Mouse (Mus musculus) left cerebral cortex, adult 2 months (tissue): ENCODE measurements around the gene Gskip. TPM values are rescaled to one million over a fixed set of nuclear protein-coding genes. Genes with fewer than 3 reads are reported as not detected.

Experiments
- DNase-seq, 2 experiments: peaks; one replicate each; pipeline ENCODE4 v3.0.0; 2021 to 2022; ENCODE audit warnings: low spot score in 2 of 2, mixed read lengths in 1 of 2; ENCODE audit errors: extremely low spot score in 1 of 2
- H3K27ac ChIP-seq: fragments of 200-600 bp; 2 replicates; pipeline ENCODE4 v1.8.1; 2022
- H3K4me3 ChIP-seq: fragments of 200-600 bp; 2 replicates; pipeline ENCODE4 v1.8.1; 2022
- CTCF ChIP-seq: fragments of 200-600 bp; IDR thresholded peaks from 2 replicates; pipeline ENCODE4 v1.8.1; 2022; ENCODE audit warnings: antibody characterized with exemption, mild to moderate bottlenecking, moderate library complexity
- intact Hi-C: fragments of 180-260 bp; cut with DNase I; formaldehyde crosslinking; loops from one replicate; pipeline ENCODE4 v1.15.1; 2025
- long read RNA-seq, 2 experiments: library from polyadenylated mRNA; stranded (forward); transcript quantifications; one replicate each; pipeline ENCODE4 v2.0.0; 2021; ENCODE audit warnings: borderline mapping rate in 2 of 2
- total RNA-seq, 2 experiments: library from RNA; stranded (reverse); gene quantifications; 2 replicates each; pipeline ENCODE4 v1.2.3; 2021

Gskip gene
- 10 to 100 TPM; 26.0 to 26.2 TPM for total RNA-seq
- long read RNA-seq, experiment 1, transcript Gskip-201 (3 exons, 2,720 nt): major isoform, 39 of 46 reads
- long read RNA-seq, experiment 1, partial matches to known transcripts: 5 of 46 reads
- long read RNA-seq, experiment 1, other reads (novel, unspliced or antisense): 0 of 46 reads
- long read RNA-seq, experiment 2, transcript Gskip-201 (3 exons, 2,720 nt): major isoform, 21 of 24 reads
- long read RNA-seq, experiment 2, partial matches to known transcripts: 0 of 24 reads
- long read RNA-seq, experiment 2, other reads (novel, unspliced or antisense): 2 of 24 reads

DNA sequence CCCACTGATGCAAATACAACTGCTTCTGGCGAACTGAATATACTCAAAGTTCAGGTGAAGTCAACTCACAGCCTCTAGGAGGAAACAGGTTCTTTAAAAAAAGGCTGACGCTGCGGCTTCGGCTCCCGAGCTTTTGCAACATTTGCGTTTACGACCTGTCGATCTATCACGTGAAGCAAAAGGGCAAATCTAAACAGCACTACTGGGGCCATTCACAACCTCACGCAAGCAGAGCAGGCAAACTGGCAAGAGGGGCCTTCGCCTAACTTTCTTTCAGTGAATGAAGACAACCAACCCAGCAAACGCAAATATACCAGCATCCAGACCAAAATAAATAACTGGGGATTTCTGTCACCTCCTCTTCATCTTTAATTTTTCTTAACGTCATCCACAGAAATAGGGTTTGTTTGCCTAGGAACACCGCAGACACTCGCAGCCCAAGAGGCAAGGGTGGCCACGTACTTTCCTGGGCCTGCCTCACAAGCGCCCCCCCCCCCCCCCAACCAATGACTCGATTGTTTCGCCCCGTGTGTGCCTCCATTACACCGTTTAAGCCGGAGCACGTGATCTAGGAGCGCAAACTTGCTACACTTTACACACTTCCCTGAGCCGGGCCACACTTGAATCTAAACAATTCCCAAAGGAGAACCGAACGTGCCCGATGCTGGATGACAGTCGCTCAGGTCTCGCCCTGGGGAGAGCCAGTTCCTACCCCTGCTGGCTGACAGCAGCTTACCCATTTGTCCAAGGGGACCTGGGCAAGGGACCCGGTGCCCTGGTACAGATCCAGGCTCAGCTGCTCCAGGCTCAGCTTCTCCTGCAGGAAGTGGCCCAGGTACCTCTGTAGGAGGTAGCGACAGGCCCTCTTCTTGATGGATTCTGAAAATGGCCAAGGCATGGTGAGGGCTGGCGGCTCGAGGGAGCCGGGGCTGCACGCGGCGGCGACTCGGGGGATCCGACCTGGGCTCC is at the start of gene Gskip:
TSS of gene Gskip (plus strand) at position 897 of the 969 bp plus-strand sequence.
- H3K27ac ChIP-seq: peak within 1 kb of the TSS; percentile 96
- no peak; the same call in 1 of the 2 replicates for TF ChIP-seq CTCF
- H3K4me3 ChIP-seq: peak within 1 kb of the TSS; percentile 86
- intact Hi-C loops: loop anchor here (2.0 kb wide), 1 partner anchor 101 kb away; the partner anchor contains the start of gene Papola
- peak; percentile 23 to 28 for DNase-seq

- intact Hi-C loops: no loop called here
- Histone ChIP-seq H3K4me3 (no peak overlapping the region), H3K27ac (no peak overlapping the region)
- TF ChIP-seq CTCF: peak; percentile 21
- DNase-seq: no peak
Measured at GRCm38 (mm10) chr12:105636551-105636950, 48.1 kb upstream of the Gskip start.

DNA sequence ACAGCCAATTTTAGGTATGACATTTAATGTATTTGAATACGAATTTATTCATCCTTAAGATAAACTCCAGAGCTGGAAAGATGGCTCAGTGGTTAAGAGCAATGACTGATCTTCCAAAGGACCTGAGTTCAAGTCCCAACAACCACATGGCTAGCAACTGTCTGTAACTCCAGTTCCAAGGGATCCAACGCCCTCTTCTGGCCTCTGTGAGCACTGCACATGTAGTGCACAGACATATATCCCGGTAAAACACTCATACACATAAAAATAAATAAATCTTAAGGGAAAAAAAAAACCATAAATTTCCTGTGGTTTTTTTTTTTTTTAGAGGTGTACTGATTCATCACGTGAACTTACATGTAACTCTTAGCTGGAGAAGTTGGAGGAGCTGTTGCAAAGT is 47.1 kb upstream of the Gskip start:
- TF ChIP-seq CTCF: peak; percentile 30
- Histone ChIP-seq H3K4me3 (no peak overlapping the region), H3K27ac (no peak overlapping the region)
- no peak for DNase-seq
- intact Hi-C loops: no loop called here

GRCm38 (mm10) chr12:105642770-105643321 is 41.8 kb upstream of the Gskip start:
- no peak overlapping the region for H3K4me3 ChIP-seq
- no peak for DNase-seq
- intact Hi-C loops: no loop called here
- H3K27ac ChIP-seq: no peak overlapping the region
- no peak for TF ChIP-seq CTCF

DNA sequence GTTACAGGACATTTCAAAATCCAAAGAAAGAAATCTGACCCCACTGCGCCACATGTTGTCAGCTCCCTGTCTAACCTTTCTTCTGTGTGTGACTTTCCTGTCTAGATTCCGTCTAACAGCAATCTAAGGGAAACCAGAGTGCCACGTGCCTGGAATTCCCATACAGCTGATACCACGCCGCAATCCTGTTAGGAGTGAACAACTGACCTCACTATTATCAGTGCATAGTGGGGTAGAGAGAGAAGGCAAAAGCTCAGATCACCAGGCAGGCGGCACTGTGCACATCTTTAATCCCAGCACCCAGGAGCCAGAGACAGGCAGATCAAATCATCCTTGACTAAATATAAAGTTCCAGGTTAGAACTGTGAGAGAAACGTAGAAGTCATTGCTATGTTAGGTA is 28.8 kb upstream of the Gskip start:
- no peak for TF ChIP-seq CTCF
- no peak for DNase-seq

GRCm38 (mm10) chr12:105676274-105676673 is 8.4 kb upstream of the Gskip start:
- no peak overlapping the region for H3K4me3 ChIP-seq
- TF ChIP-seq CTCF: no peak
- intact Hi-C loops: no loop called here
- DNase-seq: no peak
- H3K27ac ChIP-seq: no peak overlapping the region

More for the DNA sequence above, 28.8 kb upstream of the Gskip start:
- Histone ChIP-seq H3K4me3 (no peak overlapping the region), H3K27ac (no peak overlapping the region)
- intact Hi-C loops: no loop called here

DNA sequence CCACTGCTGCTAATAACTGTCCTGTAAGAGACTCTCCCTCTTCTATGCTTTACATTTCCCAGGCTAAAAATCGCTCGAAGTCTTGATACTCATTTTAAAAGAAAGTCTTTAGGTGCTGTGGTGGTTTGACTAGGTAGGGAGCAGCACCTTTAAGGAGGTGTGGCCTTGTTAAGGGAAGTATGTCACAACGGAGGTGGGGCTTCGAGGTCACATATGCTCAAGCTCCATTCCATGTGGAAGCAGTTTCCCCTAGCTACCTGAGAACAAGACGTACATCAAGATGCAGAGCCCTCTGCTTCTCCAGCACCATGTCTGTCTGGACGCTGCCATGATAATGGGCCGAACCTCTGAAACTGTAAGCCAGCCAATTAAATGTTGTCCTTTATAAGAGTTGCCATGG is 6.4 kb upstream of the Gskip start:
- TF ChIP-seq CTCF: no peak
- DNase-seq: no peak
- Histone ChIP-seq H3K4me3 (no peak overlapping the region), H3K27ac (no peak overlapping the region)
- intact Hi-C loops: no loop called here

- Histone ChIP-seq H3K4me3 (no peak overlapping the region), H3K27ac (no peak overlapping the region)
- no peak for DNase-seq
- TF ChIP-seq CTCF: no peak
- intact Hi-C loops: no loop called here
Measured at GRCm38 (mm10) chr12:105678762-105679161, 5.9 kb upstream of the Gskip start.

DNA sequence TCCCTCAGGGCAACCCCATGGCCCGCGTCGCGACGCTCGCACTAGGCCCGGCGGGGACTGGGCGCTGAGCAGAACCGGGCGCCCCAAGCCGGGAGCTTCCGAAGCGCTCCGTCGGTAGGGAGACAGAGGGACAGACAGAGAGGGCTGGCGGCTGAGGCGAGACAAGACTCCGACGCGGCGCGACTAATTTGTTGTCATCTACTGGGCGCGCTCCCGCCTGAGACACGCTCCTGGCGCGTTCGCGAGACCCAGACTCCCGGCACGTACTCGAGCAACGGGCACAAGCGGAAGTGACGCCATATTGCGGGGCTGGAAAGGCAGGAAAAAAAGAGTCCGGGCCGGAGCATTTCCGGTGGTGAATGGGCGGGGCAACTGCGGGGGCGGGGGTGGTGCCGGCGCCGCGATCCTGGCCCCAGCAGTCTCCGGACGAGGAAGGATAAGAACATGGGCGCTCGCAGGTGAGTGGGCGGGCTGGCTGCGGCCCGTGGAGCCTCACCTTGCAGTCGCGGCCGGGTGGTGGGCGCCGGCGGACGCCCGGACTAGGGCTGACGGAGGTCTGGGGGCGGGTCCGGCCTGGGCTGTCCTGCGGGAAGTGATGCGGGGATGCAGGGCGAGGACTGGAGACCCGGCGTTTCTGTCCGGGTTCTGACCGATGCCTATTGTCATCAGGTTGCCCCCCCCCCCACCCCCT is 517 bp downstream of the Gskip start, which contains the start of gene Atg2b:
TSS of gene Atg2b (minus strand) at position 211 of the 691 bp plus-strand sequence.
- peak; percentile 94 to 96 for DNase-seq

GRCm38 (mm10) chr12:105686791-105687190 is 2.2 kb downstream of the Gskip start:
- Histone ChIP-seq H3K27ac (no peak overlapping the region), H3K4me3 (no peak overlapping the region)
- intact Hi-C loops: loop anchor here (5.0 kb wide), 1 partner anchor 36 kb away; no protein-coding TSS in a partner anchor
- DNase-seq: no peak
- TF ChIP-seq CTCF: no peak

More for the DNA sequence above, 517 bp downstream of the Gskip start, which contains the start of gene Atg2b:
- Histone ChIP-seq H3K4me3 (peak within 1 kb of the TSS; percentile 86), H3K27ac (peak within 1 kb of the TSS; percentile 96)
- TF ChIP-seq CTCF: no peak
- intact Hi-C loops: loop anchor here (2.0 to 5.0 kb wide), 2 partner anchors 37 to 100 kb away; partner anchors contain the start of gene Papola

DNA sequence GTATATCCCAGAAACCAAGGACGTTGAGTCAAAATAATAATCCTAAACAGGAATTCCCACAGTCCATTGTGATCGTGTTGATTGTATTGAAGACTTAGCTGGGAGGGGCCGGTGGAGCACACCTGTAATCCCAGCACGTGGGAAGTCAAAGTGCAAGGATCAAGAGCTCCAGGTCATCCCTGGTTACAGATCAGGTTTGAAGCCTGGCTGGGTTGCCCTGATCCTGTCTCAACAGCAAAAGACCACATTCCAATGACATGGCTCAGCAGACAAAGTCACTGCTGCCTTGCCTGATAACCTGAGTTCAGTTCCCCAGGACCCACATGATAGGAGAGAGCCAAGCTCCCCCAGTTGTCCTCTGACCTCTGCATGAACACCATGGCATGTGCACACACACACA is 2.8 kb downstream of the Gskip start:
- H3K27ac ChIP-seq: no peak overlapping the region
- TF ChIP-seq CTCF: no peak
- no peak for DNase-seq
- H3K4me3 ChIP-seq: no peak overlapping the region
- intact Hi-C loops: loop anchor here (5.0 kb wide), 1 partner anchor 35 kb away; no protein-coding TSS in a partner anchor
